Mouse (Mus musculus) gonadal fat pad, adult 2 months (tissue): ENCODE data around the gene Enpp3. TPM values are rescaled to one million over a fixed set of nuclear protein-coding genes. Genes with fewer than 3 reads are reported as not detected.
"Not testable (repeated sequence)": the region's sequence is repeated elsewhere in the genome, so short reads cannot be mapped to it uniquely, and the experiment has no call there.

Experiments used
- DNase-seq: peaks from one replicate; pipeline ENCODE4 v3.0.0-alpha.2; 2012; ENCODE audit warnings: low read depth
- polyA plus RNA-seq: library from polyadenylated mRNA; depleted of rRNA; stranded (reverse); fragments of >200 nt; gene quantifications from 2 replicates; pipeline ENCODE4 v1.2.3, GENCODE M21; 2012

The Enpp3 gene
- polyA plus RNA-seq, 1 experiment, result 2.5 TPM

DNA sequence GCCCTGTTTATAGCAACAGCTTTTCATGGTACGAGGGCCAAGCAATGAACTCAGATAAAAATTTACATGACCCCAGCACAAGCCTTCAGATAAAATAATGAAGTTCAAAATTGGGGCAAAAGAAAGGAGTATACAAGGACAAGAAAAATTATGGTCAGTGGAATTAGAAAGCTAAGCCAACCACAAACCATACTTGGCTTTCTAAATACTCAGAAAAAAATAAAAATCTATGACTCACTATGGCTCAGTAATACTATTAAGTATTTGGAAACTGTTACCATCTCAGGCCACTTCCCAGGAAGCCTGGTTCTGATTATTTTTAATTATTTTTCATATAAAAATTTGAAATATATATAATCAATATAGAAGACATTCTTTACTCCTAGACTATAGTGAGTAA is 19.8 kb downstream of the Enpp3 start:
- no peak for DNase-seq

DNA sequence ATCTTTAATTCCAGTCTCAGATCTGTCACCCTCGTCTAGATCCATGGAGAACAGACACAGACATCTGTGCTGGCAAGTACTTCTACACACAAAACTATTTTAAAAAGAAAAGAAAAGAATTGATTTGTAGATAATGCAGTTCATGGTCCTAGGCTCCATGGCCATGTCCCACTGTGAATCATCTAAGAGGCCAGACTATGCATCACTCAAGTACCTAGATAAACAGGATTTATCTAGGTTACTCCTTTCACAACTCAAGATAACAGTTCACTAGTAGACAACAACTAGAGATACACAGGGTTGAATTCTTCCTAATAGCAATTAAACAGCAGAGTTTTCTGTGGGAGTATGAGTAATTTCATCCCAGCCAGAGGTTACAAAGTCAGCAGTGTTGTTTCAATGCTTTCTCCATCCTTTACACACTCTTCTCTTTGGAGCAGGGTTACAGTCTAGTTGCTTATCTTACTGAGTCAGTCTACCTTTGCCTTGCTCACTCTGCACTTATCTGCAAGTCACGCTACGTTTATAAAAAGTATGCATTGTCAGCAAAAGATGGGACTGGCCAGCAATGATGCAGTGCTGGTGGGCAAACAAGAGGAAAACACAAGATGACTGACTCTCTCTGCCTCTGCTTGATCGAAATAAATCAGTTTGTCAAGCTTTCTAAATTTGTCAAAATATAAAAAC is 20.5 kb downstream of the Enpp3 start:
- DNase-seq, result no peak

- no peak for DNase-seq
Observed at GRCm38 (mm10) chr10:24819526-24819925, 23.1 kb downstream of the Enpp3 start.

GRCm38 (mm10) chr10:24810639-24811038 is 32.0 kb downstream of the Enpp3 start:
- DNase-seq, result no peak

DNA sequence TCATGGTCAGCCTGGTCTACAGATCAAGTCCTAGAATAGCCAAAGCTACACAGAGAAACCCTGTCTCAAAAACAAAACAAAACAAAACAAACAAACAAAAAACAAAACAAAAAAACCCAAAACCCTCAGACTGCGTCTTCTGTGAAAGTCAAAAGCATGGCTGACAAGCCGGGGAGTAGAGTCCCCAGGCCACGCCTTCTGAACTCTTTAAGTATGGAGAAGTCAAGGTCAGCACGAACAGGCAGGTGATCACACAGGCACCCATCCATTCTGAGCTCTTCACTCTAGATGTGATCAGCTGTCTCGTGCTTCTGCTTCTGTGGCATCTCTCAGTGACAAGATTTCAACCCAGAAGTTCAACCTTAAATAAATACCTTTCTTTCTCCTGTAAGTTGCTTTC is 35.9 kb downstream of the Enpp3 start:
- no peak for DNase-seq

DNA sequence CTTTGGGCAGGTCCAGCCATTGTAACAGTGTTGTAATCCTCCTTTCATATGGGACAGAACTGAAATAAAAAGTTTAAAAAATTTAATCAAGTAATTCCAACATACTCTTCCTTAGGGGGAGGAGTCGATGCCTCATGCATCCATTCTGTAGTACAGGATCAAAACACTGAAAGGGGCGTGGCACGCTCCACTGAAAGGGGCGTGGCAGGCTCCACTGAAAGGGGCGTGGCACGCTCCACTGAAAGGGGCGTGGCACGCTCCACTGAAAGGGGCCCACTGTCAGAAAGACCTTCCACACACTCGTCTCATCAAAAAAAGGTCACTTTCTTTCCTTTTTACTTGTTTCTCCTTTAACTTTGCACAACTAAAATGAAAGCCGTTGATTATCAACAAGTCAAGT is 36.7 kb downstream of the Enpp3 start:
- no peak for DNase-seq

DNA sequence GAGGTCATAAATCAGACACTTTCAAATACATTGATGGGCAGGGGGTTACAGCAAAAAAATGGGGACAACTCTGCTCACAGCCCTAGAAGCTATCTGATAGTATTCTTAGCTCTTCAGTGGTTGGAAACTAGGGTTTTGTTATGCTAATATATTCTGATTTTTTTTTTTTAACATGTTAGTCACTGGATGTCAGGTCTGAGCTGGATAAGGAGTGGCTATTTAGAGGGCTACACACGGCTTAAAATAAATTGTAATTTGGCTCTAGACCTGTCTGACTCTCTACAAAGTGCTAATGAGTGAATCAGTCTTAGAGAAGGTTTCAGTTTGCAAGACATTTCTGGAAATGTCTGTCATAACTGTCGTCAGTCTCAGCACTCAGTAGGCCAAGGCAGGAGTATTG is 37.5 kb downstream of the Enpp3 start:
- DNase-seq, result no peak

DNA sequence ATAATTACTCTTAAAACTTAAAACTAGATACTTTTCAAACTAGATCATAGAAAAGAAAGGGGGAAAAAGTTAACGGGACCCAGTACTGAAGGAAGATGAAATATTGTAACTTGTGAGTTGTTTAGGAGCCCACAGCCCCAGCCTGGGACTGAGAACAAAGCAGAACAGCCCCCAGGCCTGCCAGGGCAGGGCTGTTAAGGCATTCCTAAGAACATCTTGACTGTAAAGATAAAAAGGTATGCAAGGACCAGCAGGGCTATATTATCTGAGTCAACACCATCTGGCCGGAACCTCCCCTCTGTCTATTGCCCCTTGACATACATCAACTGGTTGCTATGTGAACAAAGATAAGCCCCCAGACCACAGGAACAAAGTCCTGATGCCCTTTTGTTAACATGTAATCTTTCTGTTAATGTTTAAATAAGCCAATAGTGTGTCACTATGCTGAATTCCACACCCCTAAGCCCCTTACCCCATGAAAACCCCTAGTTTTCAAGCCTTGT is 39.8 kb downstream of the Enpp3 start:
- not testable (repeated sequence) for DNase-seq

- no peak for DNase-seq
Observed at GRCm38 (mm10) chr10:24801796-24802195, 40.8 kb downstream of the Enpp3 start.

- no peak for DNase-seq
Observed at GRCm38 (mm10) chr10:24797246-24797645, 45.4 kb downstream of the Enpp3 start.

DNA sequence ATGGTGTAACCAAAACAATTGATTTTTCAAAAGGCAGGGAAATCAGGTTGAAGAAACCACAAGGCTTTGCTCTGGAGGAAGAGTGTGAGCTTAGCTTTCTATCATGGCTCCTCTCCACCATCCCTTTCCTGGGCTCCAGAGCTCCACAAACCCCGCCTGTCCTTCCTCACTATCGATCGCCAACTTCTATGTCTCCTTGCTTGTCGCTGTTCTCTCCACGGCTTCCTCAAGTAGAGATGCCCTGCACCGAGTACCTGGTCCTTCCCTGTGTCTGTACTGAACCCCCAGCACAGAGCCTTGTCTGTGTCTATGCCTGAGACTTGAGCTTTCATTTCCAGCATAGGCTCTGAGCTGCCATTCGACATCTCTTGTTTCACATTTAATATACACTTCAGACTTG is 49.9 kb downstream of the Enpp3 start:
- DNase-seq, result no peak

DNA sequence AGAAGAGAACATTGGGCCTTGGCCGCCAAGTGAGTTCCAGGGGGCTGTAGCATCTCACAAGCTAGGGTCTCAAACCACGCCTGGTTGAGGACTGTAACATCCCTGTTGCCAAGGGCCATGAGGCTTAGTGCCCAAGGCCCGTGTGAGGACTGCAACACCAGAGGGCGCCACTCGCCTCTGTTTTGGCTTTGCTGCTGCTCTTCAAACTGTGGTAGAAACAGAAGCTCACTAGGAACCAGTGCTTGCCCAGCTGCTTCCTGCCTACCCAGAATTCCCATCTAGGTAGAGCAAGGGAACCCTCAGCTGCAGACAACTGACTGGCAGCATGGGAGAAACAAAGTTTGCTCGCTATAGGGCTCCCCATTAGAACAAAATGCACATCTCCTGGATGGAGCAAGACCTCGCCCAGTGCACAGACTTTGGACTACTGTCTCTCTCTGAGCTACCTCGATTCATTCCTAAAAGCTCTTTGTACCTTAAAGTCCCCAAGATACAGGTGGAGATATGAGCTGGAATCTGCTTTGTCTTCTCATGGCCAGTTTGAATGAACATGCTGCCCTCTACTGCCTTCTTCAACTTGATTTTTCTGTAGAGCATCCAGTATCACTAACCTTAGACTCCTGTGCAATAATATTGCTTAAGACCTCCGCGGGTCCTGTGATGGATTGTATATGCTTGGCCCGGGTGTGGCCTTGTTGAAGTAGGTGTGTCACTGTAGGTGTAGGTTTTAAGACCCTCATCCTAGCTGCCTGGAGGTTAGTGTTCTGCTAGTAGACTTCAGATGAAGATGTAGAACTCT is 52.7 kb downstream of the Enpp3 start:
- no peak for DNase-seq

- no peak for DNase-seq
Observed at GRCm38 (mm10) chr10:24785345-24785744, 57.3 kb downstream of the Enpp3 start.

GRCm38 (mm10) chr10:24784624-24785276 is 57.9 kb downstream of the Enpp3 start:
- DNase-seq, result no peak

DNA sequence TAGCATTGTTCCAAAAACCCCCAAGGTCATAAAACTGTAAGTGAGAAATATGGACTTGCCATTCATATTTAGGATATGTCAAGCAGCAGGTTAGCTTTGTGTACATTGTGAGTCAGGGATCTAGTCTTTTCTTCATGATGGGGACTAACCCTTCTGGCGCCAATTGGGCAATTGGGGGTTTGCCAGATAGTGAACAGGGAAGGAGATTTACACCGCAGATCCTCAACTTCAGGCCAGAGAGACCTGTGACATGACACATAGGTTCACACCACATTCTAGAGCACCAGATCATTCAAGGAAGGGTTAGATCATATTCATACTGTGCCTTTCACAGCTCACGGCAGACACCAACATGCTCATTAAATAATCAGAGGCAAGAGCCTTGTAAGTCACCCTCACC is 58.7 kb downstream of the Enpp3 start:
- DNase-seq, result peak; percentile 49

GRCm38 (mm10) chr10:24778643-24779020 is 64.0 kb downstream of the Enpp3 start:
- no peak for DNase-seq

GRCm38 (mm10) chr10:24777916-24778642 is 64.5 kb downstream of the Enpp3 start:
- no peak for DNase-seq

DNA sequence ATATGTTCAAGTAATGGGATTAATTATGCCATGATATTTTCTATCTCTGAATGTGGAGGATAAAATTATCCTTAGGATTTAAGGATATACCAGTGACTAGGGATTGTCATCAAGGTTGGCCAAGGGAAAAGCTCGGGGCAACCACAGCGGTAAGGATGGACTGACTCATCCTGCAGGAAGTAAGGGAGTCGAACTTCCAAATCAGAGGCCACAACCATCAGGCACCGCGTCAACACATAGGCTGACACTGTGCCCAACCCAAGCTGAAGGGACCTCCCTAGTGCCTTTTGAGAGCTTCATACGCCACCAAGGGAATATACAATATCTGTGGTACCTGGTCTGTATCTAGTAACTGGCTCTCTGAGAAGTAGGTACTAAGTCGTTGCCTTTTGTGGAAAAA is 73.1 kb downstream of the Enpp3 start:
- DNase-seq, result no peak

DNA sequence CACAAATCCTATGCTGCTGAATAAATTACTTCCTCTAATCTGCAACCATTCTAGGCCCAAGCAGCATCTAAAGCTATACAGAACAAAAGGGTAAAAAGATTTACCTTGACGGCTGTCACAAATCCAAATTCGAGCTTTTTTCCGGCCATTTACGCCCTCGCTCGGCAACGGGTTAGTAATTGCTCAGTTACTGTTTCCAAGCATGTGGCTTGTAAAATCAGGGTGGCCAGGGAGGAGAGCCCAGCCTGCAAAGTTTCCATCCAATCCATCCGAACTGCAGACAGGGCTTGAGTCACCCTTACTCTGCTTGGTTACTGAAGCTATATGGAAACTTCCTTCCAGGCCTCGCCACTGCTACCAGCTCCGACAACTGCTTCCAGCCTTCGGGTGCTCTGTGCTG is 74.9 kb downstream of the Enpp3 start:
- no peak for DNase-seq

DNA sequence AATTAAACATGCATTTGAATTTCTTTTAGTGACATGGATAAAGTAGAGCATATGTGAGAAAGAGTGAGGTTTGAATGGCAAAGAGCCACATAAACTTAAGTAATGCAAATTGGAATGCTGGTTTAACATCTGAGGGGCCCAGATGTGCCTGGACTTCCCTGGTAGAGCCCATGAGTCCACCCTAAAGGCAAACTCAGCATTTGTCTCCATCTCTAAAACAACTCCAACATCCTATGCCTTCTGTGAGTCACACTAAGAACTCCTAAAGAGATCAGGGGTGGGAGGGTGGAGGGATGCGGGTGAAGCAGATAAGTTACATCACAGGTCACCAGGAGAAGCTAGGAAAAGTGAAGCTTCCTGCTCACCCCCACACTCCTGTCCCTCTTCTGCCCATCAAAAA is 76.6 kb downstream of the Enpp3 start:
- DNase-seq, result no peak

GRCm38 (mm10) chr10:24765151-24765755 is 77.4 kb downstream of the Enpp3 start:
- no peak for DNase-seq

GRCm38 (mm10) chr10:24764640-24765039 is 78.0 kb downstream of the Enpp3 start:
- no peak for DNase-seq
